Mouse (Mus musculus) left cerebral cortex, postnatal 4 days (tissue): ENCODE measurements around the gene Rab11a. TPM values are rescaled to one million over a fixed set of nuclear protein-coding genes. Genes with fewer than 3 reads are reported as not detected.

Source experiments
- DNase-seq: peaks from one replicate; pipeline ENCODE4 v3.0.0-alpha.2; 2022
- intact Hi-C: fragments of 180-260 bp; cut with DNase I; formaldehyde crosslinking; loops from one replicate; pipeline ENCODE4 v1.15.1; 2025
- total RNA-seq, 2 experiments: library from RNA; stranded (reverse); gene quantifications; 2 replicates each; pipeline ENCODE4 v1.2.3; 2021

Gene Rab11a
- total RNA-seq, result 100 to 1,000 TPM; 424 to 443 TPM

- intact Hi-C loops, result no loop called here
- DNase-seq, result peak; percentile 98
Observed at GRCm38 (mm10) chr9:64737406-64738201, at the start of gene Rab11a. Gene Rab11a (minus strand): TSS chr9:64737758.

DNA sequence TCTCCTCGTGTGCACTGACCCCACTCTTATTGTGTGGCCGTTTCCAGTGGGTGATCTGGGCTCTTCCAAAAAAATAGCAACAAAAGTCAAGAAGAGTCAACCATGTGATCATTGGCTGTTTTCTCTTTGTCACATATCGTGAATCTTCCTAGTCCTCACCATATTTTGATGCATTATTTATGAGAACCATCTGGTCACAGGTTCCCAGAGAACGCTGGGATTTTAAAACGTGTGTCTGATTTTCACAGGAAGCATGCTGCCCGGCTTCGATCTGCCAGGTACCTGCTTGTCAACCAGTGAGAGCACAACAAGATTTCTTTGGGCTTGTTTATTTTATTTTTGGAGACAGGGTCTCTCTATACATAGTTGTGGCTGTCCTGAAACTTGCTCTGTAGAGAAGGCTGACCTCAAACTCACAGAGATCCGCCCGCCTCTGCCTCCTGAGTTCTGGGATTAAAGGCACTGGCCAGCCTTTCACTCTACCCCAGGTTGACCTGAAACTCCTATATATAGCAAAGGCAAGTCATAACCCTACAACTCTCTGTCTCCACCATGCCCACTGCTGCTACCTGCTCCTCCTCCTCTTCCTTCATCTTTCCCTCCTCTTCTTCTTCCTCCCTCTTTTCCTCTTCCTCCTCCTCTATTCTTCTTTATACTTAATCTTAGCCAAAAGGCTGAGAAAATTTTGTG, 48.8 kb upstream of the Rab11a start:
- DNase-seq, result no peak
- intact Hi-C loops, result no loop called here

DNA sequence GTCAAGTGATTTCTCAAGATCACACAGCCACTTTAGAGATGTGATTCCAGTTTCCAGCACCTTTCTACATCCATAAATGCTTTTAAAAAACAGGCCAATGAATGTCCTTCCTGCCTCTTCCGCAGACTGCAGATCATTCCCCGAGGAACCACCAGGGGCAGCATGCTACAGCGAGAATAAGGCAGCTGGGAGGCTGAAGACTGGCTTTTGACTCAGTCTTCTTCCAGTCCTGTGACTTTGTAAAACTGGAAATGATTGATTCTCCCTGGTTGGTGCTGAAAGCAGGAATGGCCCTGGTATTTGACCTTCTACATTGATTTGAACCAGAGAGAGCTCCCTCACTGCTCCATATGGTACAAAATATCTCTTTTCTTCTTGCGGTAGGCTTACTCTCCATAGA, 47.3 kb upstream of the Rab11a start:
- DNase-seq, result peak; percentile 41
- intact Hi-C loops, result no loop called here

DNA sequence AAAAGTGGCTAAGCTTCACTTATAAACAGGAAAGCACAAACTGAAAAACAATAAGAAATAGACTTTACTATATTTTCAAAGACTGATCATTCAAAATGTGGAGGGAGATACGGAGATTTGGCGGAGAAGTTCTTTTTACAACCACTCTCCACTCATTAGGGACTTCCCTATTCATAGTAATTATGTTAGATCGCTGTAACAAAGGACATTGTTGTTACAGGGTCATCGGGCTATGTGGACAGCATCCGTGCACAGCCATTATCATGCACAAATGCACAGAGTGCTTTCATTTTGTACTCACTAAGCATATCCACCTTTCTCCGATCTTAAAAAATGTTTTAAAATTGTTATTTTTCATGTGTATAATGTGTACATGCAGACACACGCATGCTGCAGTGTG, 46.0 kb upstream of the Rab11a start:
- intact Hi-C loops, result no loop called here
- no peak for DNase-seq

DNA sequence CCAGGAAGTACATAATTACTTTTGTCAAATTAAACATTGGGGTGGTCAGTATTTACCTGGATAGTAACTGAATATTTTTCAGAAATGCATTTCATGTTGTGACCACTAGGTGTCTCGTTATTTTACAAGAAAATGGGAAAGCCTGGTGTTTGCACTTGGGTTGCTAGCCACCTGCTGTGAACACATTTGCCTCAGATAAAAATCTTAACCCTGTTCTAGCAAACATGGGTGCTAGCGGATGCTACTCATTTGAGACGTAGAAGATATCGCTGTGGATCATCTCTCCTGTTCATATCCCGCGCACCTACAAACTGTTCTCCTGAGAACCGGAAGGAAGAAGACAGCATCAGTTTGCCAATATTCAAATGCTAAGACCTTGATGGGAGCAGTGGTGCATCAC, 42.1 kb upstream of the Rab11a start:
- peak; percentile 28 for DNase-seq
- intact Hi-C loops, result no loop called here

- DNase-seq, result no peak
- intact Hi-C loops, result no loop called here
Observed at GRCm38 (mm10) chr9:64778151-64778550, 40.6 kb upstream of the Rab11a start.

GRCm38 (mm10) chr9:64777441-64777987, 40.0 kb upstream of the Rab11a start:
- intact Hi-C loops, result no loop called here
- DNase-seq, result no peak

GRCm38 (mm10) chr9:64775491-64775890, 37.9 kb upstream of the Rab11a start:
- DNase-seq, result no peak
- intact Hi-C loops, result no loop called here

GRCm38 (mm10) chr9:64774883-64775282, 37.3 kb upstream of the Rab11a start:
- intact Hi-C loops, result no loop called here
- no peak for DNase-seq

- intact Hi-C loops, result no loop called here
- DNase-seq, result peak; percentile 55
Observed at GRCm38 (mm10) chr9:64774411-64774811, 36.9 kb upstream of the Rab11a start.

DNA sequence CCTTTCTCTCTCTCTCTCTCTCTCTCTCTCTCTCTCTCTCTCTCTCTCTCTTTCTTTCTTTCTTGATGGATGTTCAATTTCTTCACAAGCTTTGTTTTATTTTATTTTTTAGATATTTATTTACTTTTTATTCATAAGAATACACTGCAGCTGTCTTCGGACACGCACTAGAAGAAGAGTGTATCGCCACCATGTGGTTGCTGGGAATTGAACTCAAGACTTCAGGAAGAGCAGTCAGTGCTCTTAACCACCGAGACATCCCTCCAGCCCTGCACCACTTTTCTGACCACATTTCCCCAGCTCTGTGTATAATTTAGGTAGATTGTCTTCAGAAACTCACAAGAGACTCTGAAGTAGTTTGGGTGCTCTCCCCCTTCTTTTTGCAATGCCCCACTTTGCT, 36.4 kb upstream of the Rab11a start:
- intact Hi-C loops, result no loop called here

GRCm38 (mm10) chr9:64773254-64773653, 35.7 kb upstream of the Rab11a start:
- DNase-seq, result no peak
- intact Hi-C loops, result no loop called here

More for the DNA sequence above, 36.4 kb upstream of the Rab11a start:
- DNase-seq, result peak; percentile 19

DNA sequence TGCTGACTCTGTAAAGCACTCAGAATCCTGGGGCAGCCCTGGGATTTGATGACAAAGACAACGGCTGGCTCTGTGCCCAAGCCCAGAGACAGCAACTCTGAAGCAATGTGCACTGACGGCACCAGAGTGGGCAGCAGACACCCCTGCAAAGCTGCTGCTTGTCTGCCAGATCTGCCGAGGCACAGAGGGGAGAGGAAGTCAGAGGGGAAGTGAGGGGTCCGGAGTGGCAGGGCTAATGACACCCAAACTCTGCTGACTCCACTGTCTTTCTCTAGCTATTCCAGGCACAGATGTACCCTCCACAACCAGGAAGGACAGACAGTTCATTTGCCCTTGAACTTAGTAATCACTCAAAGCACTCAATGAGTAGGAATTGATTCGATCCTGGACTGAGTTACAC, 33.7 kb upstream of the Rab11a start:
- DNase-seq, result peak; percentile 82
- intact Hi-C loops, result no loop called here

DNA sequence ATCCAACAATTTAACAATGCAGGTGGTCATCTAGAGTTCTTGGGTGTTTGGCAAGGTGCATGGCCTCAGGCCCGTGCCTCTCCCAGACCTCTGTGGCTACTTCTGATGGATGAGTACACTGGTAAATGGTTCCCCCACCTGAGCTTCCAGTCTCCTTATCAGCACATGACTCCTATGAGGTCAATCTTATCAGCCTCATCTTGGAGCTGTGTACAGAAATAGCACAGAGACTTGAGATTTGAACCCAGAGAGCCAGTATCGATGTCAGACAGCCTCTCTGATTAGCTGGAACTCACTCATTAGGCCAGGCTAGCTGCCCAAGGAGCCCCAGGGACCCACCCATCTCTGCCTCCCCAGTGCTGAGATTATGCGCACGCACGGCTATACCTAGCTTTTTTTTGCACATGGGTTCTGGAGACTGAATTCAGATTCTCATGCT, 32.9 kb upstream of the Rab11a start:
- no peak for DNase-seq
- intact Hi-C loops, result no loop called here

- no peak for DNase-seq
- intact Hi-C loops, result no loop called here
Observed at GRCm38 (mm10) chr9:64769911-64770310, 32.4 kb upstream of the Rab11a start.

DNA sequence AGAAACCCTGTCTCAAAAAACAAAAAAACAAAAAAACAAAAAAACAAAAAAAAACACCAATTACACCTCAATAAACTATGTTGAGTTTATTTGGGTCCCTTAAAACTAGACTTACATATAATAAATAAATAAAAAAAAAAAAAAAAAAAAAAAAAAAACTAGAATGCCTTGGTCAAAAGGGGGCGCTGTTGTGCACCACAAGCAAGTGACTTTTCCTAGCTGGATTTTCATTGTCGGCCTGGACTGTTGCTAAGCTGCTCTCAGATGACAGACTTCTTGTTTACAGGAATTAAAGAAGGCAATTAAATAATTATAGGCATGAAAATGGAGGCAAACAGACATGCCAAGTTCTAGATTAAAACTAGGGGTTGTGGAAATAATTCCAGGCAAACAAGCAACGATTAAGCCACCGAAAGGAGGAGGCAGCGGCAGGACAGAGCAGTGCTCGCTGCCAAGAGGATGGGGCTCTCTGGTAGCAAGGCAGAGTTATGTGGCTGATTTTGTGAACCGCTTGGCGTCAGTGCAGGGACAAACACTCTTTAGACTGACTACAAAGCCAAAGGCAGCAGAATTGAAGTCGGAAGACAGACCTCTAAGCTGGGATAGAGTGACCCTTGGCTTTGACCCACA, 31.6 kb upstream of the Rab11a start:
- DNase-seq, result peak; percentile 52
- intact Hi-C loops, result no loop called here

DNA sequence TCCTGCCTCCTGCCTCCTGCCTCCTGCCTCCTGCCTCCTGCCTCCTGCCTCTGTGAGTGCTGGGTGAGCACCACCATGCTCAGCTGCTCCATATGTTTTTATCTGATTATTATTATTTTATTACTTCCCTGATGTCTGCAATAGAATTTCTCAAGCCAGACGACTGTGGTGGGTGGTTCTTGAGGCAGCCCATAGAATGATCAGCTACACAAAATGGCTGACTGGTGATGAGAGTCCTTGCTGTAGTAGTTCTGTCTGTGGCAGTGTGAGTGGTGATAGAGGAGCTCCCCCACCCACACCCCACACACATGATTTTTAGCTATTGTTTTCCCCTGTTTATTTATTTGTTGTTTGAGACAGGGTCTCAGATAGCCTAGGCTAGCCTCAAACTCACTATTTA, 30.2 kb upstream of the Rab11a start:
- intact Hi-C loops, result no loop called here
- no peak for DNase-seq

- intact Hi-C loops, result no loop called here
- no peak for DNase-seq
Observed at GRCm38 (mm10) chr9:64766136-64766535, 28.6 kb upstream of the Rab11a start.

GRCm38 (mm10) chr9:64764824-64765223, 27.3 kb upstream of the Rab11a start:
- no peak for DNase-seq
- intact Hi-C loops, result no loop called here

DNA sequence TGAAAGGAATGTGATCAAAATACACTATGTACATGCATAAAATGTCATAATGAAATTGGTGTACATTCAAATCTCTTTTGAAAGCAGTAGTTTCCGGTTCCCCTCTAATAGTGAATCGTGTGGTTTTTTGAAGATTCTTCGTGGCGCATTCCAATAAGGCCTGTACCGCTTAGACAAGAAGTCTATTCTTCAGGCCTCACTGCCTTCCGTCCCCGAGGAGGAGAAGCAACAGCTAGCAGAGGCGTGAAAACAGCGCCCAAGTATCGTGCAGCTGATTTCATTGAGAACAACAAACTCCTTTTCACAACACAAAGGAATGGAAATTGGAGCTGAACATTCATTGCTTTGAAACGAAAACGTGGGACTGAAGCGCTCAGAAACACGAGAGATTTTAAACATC, 20.5 kb upstream of the Rab11a start:
- intact Hi-C loops, result no loop called here
- DNase-seq, result no peak

DNA sequence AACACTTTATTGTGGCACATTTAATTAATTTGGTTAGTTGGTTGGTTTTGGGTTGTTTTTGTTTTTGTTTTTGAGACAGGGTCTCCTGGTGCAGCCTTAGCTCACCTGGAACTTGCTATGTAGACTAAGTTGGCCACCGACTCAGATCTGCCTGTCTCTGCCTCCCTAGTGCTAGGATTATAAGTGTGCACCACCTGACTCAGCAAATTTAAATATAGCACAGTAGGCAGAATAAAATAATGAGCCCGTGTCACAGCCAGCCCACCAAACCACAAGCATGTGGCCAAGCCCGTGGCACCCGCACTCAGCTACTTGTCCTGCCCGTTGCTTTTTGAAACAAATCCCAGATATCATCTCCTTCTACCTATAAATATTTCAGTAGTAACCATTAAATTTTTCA, 15.0 kb upstream of the Rab11a start:
- no peak for DNase-seq
- intact Hi-C loops, result no loop called here
